Mouse (Mus musculus) intestine, postnatal 0 days (tissue): ENCODE measurements at regions not wholly inside any gene's neighbourhood (a gene's known extent, or its start where the extent isn't known, plus 50 kb on each side); places are given as distances from the start of the nearest gene placed in this dataset.

Source experiments
- ATAC-seq: fragments of 200-750 bp; cut with Nextera tagmentation; 2 replicates; pipeline ENCODE4 v1.8.0; 2017; ENCODE audit warnings: mild to moderate bottlenecking, moderate TSS enrichment, moderate library complexity
- H3K27ac ChIP-seq: fragments of 300-500 bp; sonication (generic); 2 replicates; pipeline ENCODE4 v1.5.1; 2014; ENCODE audit warnings: mild to moderate bottlenecking, low read depth, low read length, moderate library complexity
- H3K27me3 ChIP-seq: fragments of 300-500 bp; sonication (generic); replicated peaks from 2 replicates; pipeline ENCODE4 v1.6.1; 2014; ENCODE audit warnings: low read length, mixed read lengths; ENCODE audit not compliant: control insufficient read depth, insufficient read depth
- H3K36me3 ChIP-seq: fragments of 300-500 bp; sonication (generic); 2 replicates; pipeline ENCODE4 v1.6.1; 2014; ENCODE audit warnings: mild to moderate bottlenecking, moderate library complexity; ENCODE audit not compliant: control insufficient read depth, insufficient read depth
- H3K4me1 ChIP-seq: fragments of 300-500 bp; sonication (generic); replicated peaks from 2 replicates; pipeline ENCODE4 v1.6.1; 2014; ENCODE audit warnings: antibody characterized with exemption, low read length, mixed read lengths; ENCODE audit not compliant: control insufficient read depth, insufficient read depth
- H3K4me2 ChIP-seq: fragments of 300-500 bp; sonication (generic); replicated peaks from 2 replicates; pipeline ENCODE4 v1.6.1; 2014; ENCODE audit warnings: low read depth, mild to moderate bottlenecking, moderate library complexity
- H3K4me3 ChIP-seq: fragments of 300-500 bp; sonication (generic); 2 replicates; pipeline ENCODE4 v1.5.1; 2014; ENCODE audit warnings: low read depth, low read length
- H3K9ac ChIP-seq: fragments of 300-500 bp; sonication (generic); 2 replicates; pipeline ENCODE4 v1.6.1; 2014; ENCODE audit warnings: mild to moderate bottlenecking, low read depth, low read length
- H3K9me3 ChIP-seq: fragments of 300-500 bp; sonication (generic); 2 replicates; pipeline ENCODE4 v1.6.1; 2016; ENCODE audit warnings: mixed run types; ENCODE audit not compliant: control insufficient read depth
- CTCF ChIP-seq: sonication (generic); IDR thresholded peaks from 2 replicates; pipeline ENCODE4 v1.5.1; 2016; ENCODE audit warnings: low read depth, mild to moderate bottlenecking, control low read depth, antibody characterized with exemption, moderate library complexity
- WGBS: fragments of 180-500 bp; shearing (Covaris S2); extraction: QIAGEN DNeasy Blood & Tissue Kit; methylation state at CpG from one replicate; pipeline ENCODE4 v1.1.7; 2014; 5-methylcytosine and 5-hydroxymethylcytosine counted together

DNA sequence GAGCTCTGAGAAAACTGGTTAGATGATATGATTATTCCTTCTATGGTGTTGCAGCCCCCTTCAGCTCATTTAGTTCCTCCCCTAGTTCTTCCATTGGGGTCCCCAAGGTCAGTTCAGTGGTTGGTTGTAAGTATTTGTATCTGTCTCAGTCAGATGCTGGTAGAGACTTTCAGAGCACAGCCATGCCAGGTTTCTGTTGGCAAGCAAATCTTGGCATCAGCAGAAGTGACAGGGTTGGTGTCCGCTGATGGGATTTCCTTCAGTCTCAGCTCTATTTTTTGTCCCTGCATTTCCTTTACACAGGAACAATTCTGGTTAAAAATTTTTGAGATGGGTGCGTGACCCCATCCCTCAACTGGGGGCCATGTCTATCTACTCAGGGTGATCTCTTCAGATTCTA lies 55.3 kb upstream of the Spaca1 start:
- H3K36me3 ChIP-seq, result no peaks in the 10 kb centered on the region
- WGBS, result 98% methylated on average over 2 of the region's 2 CpGs

DNA sequence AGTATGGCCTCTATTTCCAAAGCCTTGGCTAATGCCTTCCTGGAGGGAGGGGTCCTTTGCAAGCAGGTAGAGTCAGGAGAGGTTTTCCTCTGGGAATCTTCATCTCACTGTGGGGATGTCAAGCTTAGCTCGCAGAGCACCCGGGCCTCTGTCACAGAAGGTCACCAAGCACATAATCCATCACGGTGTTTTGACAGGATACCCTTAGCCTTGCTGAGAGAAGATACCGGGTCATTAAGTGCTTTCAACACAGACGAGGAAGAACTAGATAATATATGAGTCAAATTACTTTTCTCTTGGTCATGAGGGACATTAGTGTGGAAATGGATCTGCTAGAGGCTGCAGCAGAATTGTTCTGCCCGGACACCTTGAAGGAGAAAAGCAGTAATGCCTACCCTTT lies 64.3 kb upstream of the Spaca1 start:
- H3K9me3 ChIP-seq, result no peaks in the 10 kb centered on the region
- no peaks in the 10 kb centered on the region for H3K27me3 ChIP-seq
- H3K4me3 ChIP-seq, result no peak overlapping the region
- 23% methylated on average over 6 of the region's 6 CpGs for WGBS
- no peak overlapping the region for H3K4me2 ChIP-seq
- H3K36me3 ChIP-seq, result no peaks in the 10 kb centered on the region
- no peak for ATAC-seq
- H3K27ac ChIP-seq, result no peak overlapping the region
- H3K4me1 ChIP-seq, result no peaks in the 10 kb centered on the region
- TF ChIP-seq CTCF, result no peak
- no peak overlapping the region for H3K9ac ChIP-seq

More for the DNA sequence above, 55.3 kb upstream of the Spaca1 start:
- no peak for ATAC-seq
- Histone ChIP-seq H3K27me3 (no peaks in the 10 kb centered on the region), H3K4me2 (no peak overlapping the region), H3K9me3 (no peaks in the 10 kb centered on the region), H3K9ac (no peak overlapping the region), H3K4me1 (no peaks in the 10 kb centered on the region), H3K27ac (no peak overlapping the region), H3K4me3 (no peak overlapping the region)
- no peak for TF ChIP-seq CTCF

DNA sequence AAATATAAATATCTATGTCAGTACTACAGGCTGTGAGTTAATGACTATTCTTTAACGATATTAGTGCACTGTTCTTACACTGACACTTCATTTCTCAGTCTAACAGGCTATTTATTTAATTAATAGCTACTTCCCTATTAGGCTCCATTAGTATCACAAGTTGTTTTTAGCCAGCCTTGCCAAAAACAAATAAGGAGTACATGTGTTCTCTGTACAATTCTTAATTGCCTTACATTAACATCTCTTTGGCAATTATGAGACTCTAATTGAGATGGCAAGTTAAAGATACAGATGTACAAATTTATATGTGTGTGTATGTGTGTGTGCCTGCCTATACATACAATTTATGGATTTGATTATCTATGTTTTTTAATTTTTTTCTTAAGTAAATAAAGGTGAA lies 67.1 kb upstream of the Spaca1 start:
- Histone ChIP-seq H3K9me3 (no peaks in the 10 kb centered on the region), H3K4me1 (no peaks in the 10 kb centered on the region), H3K4me2 (no peak overlapping the region), H3K9ac (no peak overlapping the region), H3K36me3 (no peaks in the 10 kb centered on the region), H3K27me3 (no peaks in the 10 kb centered on the region), H3K4me3 (no peak overlapping the region), H3K27ac (no peak overlapping the region)
- WGBS, result 73% methylated on average over 1 of the region's 1 CpGs
- TF ChIP-seq CTCF, result no peak
- ATAC-seq, result no peak

DNA sequence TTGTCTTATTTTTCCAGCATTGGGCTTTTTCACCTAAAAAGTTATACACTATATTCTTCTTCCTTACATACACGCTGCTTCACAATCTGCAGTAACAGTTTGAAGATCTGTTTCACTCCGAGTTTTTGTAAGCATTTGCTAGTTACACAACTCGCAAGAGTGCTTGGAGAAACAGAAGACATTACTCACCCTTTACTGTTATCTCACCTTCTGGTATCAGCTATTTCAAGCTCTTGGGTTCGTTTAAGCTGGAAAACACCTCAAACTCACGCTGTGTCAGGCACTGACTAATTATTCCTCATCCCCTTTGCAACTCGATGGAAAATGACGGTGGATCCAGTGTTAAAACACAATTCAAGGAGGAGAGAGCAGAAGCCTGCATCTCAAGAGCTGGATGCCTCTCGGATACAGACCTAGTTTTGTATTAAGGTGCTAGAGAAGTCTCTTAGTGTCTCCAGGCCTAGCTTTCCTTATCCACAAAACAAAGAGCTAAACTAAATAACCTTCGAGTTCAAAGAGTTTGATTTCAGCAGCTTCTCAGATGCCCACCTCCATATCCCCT lies 73.0 kb upstream of the Spaca1 start:
- H3K9me3 ChIP-seq, result no peaks in the 10 kb centered on the region
- no peaks in the 10 kb centered on the region for H3K36me3 ChIP-seq
- no peak for ATAC-seq
- no peak overlapping the region for H3K4me2 ChIP-seq
- no peaks in the 10 kb centered on the region for H3K27me3 ChIP-seq
- no peak overlapping the region for H3K27ac ChIP-seq
- no peak for TF ChIP-seq CTCF
- H3K4me1 ChIP-seq, result no peaks in the 10 kb centered on the region
- no peak overlapping the region for H3K4me3 ChIP-seq
- no peak overlapping the region for H3K9ac ChIP-seq
- WGBS, result 73% methylated on average over 9 of the region's 9 CpGs

DNA sequence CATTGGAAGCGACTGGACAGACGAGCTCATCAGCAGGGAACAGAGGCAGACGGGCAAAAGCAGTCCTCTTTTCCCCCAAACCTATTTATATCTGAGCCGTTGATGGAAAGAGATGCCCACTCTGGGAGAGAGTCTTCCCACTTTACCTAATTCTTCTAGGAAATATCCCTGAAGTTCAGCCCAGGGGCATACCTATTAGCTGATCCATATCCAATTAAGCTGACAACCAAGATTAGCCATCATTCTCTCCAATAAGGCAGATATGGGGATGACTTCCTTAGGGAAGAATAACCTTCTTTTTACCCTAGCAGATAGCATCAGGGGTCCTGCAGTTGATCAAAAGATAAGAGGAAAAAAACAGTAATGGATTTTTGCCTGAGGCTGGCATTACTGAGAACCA lies 78.2 kb upstream of the Spaca1 start:
- ATAC-seq, result no peak
- Histone ChIP-seq H3K9me3 (no peaks in the 10 kb centered on the region), H3K4me2 (no peak overlapping the region), H3K4me3 (no peak overlapping the region), H3K4me1 (no peaks in the 10 kb centered on the region), H3K36me3 (no peaks in the 10 kb centered on the region), H3K9ac (no peak overlapping the region), H3K27ac (no peak overlapping the region), H3K27me3 (no peaks in the 10 kb centered on the region)
- WGBS, result 80% methylated on average over 4 of the region's 4 CpGs
- no peak for TF ChIP-seq CTCF

GRCm38 (mm10) chr4:34146133-34146867 lies 96.3 kb upstream of the Spaca1 start:
- ATAC-seq, result no peak
- H3K27me3 ChIP-seq, result no peaks in the 10 kb centered on the region
- TF ChIP-seq CTCF, result no peak
- H3K9me3 ChIP-seq, result no peaks in the 10 kb centered on the region
- no peak overlapping the region for H3K27ac ChIP-seq
- no peak overlapping the region for H3K4me3 ChIP-seq
- H3K9ac ChIP-seq, result no peak overlapping the region
- no peak overlapping the region for H3K4me2 ChIP-seq
- WGBS, result 87% methylated on average over 2 of the region's 2 CpGs
- H3K36me3 ChIP-seq, result no peaks in the 10 kb centered on the region
- H3K4me1 ChIP-seq, result no peaks in the 10 kb centered on the region
